Mouse (Mus musculus) monocyte, adult 5-6 weeks (primary cell): Measurements from ENCODE around the gene Trim46. TPM values are rescaled to one million over a fixed set of nuclear protein-coding genes. Genes with fewer than 3 reads are reported as not detected.
"Not testable (repeated sequence)": the region's sequence is repeated elsewhere in the genome, so short reads cannot be mapped to it uniquely, and the experiment has no call there.

Experiments used
- ATAC-seq: fragments of 153-309, 156-312 bp; replicated peaks from 2 replicates; pipeline ENCODE4 v1.8.0; 2017; ENCODE audit warnings: mild to moderate bottlenecking; ENCODE audit not compliant: low TSS enrichment, insufficient number of reproducible peaks, severe bottlenecking, poor library complexity, low FRiP score
- total RNA-seq: library from RNA; stranded (forward); fragments of 200-1000, 200-491, 200-594 nt; gene quantifications from 3 replicates; pipeline ENCODE4 v1.2.3, GENCODE M21; 2017

Trim46 gene
- total RNA-seq, 1 experiment from 2014 or later = not detected

DNA sequence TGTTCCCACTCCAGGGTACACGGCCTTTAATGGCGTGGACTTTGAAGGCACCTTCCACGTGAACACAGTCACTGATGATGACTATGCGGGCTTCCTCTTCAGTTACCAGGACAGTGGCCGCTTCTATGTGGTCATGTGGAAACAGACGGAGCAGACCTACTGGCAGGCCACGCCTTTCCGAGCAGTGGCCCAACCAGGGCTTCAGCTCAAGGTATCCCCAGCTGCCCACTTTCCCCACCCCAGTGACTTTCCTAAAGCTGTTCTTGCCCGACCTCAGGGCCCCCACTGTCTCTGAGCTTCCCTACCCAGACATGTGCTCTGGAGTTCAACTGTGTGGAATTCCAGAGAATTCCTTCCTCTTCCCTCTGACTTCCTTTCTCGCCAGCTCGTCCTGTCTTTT is 21.3 kb downstream of the Trim46 start:
- ATAC-seq = no peak

DNA sequence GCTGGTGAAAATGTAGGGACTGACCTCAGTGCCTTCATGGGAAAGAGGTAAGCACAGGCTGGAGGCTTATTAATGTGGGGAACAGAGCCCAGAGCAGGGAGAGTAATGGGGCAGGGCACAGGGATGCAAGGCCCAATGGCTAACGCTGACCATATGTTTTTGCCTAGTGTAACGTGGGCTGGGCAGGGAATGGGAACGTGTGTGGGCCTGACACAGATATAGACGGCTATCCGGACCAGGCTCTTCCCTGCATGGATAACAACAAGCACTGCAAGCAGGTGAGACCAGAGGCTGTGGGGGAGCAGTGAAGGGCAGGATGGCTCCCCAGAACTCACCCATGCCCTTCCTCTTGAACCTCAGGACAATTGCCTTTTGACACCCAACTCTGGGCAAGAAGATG is 24.9 kb downstream of the Trim46 start:
- ATAC-seq = no peak

DNA sequence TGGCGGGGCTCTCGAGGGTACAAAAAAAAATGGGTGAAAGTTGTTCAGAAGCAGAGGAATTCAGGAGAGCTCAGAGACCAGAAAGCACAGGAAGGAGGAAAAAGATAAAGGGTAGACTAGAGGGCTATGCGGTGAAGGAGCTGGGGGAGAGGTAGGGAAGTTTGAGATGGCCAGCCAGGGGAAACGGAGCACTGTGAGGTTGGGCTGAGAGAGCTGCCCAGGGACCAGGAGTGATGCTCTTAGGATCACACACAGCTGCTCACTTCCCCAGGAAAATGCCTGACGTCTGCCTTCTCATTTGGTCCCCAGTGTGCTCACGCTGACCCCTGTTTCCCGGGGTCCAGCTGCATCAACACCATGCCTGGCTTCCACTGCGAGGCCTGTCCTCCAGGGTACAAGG is 26.6 kb downstream of the Trim46 start:
- no peak for ATAC-seq

DNA sequence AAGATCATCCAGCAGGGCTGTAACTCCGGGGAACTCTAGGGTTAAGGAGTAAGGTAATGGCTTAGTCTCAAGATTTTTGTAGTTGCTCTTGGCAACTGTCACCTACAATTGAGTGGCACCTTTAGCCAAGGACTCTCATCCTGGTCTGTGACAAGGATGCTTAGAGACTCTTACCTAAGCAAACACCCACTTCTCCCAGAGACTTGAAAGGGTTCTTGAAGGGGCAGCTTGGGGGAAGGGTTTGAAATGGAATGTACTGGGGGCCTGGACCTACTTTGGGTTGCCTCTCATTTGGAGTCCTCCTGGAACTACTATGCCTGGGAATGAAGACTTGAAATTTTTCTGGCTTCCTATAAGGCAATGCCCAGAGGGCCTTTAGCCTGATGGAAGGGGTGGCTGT is 27.8 kb downstream of the Trim46 start:
- no peak for ATAC-seq

DNA sequence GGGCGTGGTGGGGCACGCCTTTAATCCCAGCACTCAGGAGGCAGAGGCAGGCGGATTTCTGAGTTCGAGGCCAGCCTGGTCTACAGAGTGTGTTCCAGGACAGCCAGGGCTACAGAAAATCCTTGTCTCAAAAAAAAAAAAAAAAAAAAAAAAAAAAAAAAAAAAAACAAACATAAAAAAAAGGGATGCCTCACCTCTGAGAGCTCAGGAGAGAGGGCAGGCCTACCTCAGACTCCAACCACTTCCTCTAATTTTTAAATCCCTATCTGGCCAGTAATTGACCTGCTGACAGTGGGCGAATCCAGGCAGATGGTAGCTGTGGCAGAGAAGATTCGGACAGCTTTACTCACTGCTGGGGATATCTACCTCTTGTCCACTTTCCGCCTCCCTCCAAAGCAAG is 29.7 kb downstream of the Trim46 start:
- ATAC-seq = not testable (repeated sequence)

DNA sequence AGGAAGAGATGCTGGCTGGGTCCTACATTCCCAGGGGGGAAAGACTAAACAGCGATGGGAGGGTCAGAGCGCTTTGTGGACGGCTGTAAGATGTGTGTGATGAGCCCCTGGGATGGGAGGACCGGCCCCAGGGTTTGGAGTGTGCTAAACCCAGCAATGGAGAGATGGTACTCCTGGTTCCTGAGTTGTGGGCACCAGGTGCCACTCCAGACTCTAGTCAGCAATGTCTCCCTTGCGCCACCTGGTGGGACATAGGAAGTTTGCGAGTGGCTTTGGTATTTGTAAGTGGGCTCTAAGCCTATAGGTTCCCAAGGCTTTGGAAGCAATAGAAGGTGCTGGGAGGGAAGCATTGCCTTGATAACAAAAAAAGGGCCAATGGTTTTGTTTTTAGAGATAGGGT is 30.3 kb downstream of the Trim46 start:
- peak; percentile 46 for ATAC-seq

DNA sequence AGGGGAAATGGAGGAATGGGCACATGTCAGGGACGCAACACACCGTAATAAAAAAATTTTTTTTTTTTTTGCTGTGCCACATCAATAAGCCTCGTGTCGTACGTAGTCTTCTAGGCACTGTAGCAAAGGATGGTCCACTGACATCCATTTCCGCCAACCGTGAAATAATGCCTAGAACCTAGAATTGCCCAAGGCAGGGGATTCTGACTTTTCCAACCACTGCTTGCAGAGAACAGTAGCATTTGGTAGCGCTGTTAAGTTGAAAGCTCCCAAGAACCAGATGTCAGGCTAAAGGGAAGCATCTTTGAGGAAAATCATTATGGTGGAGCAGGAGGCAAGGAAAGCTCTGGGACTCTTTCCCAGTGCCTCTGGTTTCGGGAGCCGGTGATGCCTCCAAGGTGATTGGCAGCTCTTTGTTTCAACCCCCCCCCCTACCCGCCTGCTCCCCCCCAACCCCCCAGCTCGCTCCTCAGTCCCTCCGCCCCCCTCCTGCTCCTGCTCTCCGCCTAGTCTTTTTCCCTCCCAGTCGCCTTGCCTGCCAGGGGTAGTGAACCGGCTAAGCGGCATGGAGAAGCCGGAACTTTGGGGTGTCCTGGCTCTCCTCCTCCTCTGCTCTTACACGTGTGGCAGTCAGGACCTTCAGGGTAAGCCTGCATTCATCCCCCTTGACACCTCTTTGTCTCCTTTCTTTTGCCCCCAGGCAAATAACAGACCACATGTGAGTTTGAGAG is 31.3 kb downstream of the Trim46 start, which contains the start of gene Thbs3:
Gene Thbs3, plus strand, starts transcription at position 500 of the 731 bp plus-strand sequence.
- ATAC-seq = no peak

DNA sequence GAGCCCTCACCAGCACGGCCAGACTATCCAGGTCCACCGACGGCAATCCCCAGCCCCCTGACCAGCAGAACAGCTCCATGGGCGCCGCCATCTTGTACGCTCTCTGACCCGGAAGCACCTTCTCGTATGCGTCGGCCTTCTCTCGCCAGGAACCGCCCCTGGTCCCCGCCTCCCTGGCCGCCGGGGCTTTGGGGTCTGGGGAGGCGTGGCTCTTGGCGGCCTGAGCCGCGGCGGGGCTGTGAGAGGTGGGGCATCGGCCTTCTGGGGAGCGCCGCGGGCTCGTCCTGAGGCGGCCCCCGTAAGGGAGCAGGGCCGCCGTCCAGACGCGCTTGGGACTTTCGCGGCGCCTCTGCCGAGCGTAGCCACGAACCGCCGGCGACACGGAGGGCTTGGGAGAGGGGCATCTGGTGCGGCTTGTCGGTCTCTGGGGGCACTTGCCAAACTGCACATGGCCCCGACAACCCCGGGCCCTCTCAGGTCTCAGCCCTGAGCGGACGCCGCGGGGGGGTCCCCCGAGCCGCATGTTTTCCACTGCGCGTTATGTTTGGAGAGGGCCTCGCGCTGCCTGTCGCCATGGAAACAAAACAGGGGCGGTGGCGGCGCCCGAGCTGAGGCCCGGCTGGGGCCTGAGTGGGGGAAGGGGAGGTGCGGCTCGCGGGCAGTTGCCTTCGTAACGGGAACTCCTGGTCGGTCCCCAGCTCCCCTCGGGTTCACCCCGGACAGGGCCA is 32.1 kb downstream of the Trim46 start:
- peak; percentile 82 for ATAC-seq

DNA sequence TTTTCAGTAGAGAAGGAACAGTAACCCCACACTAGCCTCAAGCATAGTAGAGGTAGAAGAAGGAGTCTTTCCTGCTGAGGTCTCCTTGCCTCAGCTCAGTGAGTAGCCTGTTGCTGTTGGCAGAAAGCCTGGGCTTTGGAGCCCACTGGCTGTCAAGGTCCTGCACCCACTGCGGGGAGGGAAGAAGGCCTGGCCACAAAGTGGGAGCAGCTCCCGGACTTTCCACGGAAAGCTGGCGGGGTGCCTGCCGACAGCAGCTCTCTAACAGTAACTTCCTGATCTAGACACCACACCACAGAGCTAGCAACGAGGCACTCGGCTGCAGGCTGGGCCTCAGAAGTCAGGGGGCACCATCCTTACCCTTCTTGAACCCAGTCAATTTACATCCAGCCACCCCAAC is 35.4 kb downstream of the Trim46 start:
- no peak for ATAC-seq

DNA sequence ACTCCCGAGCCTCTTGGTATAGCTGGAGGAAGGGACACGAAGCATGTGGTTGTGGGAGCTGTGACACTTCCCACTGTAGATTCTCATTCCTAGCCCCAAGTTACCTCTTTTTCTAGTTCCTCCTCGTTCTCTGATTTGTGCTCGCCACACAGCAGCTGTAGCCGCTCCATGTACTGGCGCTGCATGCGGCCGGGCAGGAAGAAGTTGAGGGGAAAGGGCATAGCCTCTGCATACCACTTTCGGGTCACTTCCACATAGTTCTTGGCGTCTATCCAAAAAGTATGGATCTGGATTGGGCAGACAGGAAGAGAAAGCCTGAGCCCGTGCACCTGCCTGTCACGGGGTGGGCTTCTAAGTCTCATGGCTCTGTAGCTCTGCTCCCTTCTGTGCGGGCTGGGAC is 35.9 kb downstream of the Trim46 start:
- ATAC-seq = no peak

DNA sequence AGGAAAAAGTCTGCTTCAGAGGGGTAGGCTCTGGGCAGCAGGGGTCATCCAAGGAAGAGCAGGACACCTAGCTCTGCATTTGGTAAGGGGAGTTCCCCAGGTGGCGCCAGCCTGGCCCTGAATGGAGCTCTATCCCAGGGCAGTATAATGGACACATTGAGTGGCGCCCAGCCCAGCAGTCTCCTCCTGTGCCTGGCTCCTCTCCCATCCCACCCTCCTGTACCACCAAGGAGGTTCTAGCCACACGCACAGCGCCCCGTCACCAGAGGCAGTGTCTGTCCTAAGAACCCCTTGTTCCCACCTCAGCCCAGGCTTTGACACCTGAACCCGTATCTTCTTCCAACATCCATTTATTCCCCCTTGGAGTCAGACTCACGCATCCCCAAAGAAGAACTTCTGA is 36.4 kb downstream of the Trim46 start:
- ATAC-seq = no peak

DNA sequence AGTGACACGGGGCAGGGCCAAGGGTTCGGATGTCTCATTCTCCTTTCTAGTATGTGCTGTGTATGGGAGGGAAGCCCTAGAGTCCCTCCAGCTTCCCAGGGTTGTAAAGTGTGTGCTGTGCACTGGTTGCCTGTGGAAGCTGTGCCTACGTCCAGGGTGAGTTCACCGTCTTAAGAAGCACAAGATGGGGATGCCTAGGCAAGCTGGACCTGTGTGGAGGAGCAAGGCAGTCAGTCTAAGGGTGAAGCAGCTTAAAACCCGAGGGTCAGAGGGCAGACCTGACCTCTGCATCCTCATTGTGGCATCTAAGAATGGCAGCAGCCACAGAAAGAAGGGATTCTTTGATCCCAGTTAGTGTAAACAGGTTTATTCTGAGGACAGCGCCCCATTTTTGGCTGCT is 37.4 kb downstream of the Trim46 start:
- ATAC-seq = no peak

DNA sequence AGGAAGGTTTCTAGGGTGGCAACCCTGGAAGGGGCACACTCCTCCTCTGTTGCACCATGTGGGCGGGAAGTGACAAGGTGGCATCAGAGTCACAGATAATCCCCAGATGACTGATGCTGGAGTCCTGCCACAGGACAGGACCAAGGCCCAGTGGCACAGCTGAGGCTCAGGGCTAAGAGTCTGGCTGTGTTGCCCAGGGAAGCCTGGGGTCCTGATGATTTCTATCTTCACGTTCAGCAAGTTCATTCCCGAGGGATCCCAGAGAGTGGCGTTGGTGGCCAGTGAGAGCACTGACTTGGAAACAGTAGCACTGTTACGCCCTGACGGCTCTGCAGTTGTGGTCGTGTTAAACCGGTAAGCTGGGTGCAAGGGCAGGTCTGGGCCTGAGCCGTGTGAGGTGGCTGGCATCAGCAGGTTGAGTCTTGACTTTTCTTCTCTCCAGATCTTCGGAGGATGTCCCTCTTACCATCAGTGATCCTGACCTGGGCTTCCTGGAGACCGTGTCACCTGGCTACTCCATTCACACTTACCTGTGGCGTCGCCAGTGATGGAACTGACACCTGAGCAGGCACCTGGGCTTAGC is 37.9 kb downstream of the Trim46 start:
- ATAC-seq = no peak

DNA sequence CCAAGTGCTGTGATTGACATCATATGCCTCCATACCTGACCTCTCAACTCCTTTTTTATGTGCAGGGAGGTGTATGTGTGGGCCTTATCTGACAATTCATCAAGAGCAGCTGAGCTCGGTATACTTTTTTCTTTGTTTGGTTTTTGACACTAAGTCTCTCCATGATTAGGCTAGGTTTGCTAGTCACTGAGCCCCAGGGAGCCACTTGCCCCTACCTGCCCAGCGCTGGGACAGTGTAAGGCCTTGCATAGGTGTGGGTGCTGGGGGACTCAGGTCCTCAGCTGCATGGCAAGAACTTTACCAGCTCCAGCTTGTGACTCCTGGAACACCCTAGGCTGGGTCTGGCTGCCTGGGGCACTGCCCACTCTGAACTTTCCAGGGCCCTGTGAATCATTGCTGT is 39.4 kb downstream of the Trim46 start:
- ATAC-seq = no peak

DNA sequence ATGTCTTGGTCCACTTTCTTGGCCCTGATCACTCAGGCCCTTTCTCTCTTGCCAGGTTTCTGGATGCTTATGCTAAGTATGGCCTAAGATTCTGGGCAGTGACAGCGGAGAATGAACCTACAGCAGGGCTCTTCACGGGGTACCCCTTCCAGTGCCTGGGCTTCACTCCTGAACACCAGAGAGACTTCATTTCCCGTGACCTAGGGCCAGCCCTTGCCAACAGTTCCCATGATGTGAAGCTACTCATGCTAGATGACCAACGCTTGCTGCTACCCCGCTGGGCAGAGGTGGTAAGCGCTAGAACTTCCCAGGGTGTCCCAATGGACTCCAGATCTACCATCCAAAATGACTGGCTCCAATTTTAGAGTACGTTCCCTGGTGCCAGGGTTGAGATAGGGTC is 40.0 kb downstream of the Trim46 start:
- no peak for ATAC-seq

DNA sequence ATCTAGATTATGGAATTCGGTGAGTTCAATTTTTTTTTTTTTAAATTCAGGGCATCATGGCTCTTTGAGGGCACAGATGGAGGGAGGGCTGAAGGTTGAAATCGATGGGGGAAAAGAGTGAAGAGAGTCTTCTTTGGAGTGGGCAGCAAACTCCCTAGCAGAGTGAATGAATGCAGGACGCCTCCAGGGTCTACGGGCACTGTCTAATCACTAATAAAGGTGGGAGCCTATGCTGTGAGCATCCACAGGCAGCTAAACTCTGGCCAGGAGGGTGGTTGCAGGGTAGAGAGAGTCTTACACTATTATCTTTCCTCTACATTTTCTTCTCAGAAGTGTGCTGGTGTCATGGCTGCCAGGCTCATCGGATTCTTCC is 43.0 kb downstream of the Trim46 start:
- no peak for ATAC-seq

DNA sequence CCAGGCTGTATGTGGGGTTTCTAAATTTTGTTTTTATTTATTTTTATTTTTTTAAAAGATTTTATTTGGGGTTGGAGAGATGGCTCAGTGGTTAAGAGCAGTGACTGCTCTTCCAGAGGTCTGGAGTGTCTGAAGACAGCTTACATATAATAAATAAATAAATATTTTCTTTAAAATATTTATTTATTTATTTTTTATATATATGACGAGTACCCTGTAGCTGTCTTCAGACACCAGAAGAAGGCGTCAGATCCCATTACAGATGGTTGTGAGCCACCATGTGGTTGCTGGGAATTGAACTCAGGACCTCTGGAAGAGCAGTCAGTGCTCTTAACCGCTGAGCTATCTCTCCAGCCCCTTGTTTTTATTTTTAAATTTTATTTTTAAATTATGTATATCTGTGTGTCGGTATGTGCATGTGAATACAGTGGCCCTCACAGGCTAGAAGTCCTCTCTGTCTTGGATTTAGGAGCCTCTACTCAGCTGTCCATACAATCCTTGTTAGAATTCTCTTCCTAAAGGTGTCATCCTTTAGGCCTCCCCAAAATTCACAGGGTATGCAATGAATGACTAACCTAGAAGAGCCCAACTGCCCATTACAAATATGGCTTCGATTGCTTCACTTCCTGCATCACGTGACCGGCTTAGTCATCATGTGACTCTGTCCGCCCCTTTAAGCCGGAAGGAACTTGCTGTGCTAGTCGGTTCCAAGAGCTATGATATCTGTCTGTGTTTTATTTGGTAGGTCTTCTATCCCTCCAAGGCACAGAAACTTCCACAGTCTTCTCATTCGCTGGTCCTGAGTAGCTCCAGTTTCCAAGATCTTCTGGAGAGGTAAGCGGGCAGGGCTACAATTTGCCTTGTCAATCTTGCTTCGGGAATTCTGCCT is 43.6 kb downstream of the Trim46 start, which contains the start of gene Gba:
Gene Gba, plus strand, starts transcription at position 676 of the 889 bp plus-strand sequence.
- peak; percentile 86 for ATAC-seq

DNA sequence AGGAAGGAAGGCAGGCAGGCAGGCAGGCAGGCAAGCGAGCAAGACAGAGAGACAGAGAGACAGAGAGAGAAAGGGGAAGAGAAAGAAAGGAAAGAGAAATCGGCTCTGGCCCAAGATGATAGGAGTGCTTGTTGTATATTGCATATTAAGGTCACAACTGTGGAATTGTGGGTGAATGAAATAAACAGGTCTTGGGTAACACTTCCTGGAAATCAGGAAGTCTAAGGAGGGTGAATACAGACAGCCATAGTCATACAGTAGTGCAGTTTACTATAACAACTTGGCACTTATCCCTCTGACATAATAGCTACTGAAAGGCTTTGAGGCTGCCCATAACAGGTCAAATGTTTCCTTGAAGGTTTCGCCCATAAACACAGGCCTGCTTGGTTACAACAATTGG is 46.3 kb downstream of the Trim46 start:
- no peak for ATAC-seq
